Mouse (Mus musculus): ENCODE measurements around the gene Nrap. TPM values are rescaled to one million over a fixed set of nuclear protein-coding genes. Genes with fewer than 3 reads are reported as not detected.

The Nrap gene
- polyA plus RNA-seq, 1 experiment, result 0.15 TPM

DNA sequence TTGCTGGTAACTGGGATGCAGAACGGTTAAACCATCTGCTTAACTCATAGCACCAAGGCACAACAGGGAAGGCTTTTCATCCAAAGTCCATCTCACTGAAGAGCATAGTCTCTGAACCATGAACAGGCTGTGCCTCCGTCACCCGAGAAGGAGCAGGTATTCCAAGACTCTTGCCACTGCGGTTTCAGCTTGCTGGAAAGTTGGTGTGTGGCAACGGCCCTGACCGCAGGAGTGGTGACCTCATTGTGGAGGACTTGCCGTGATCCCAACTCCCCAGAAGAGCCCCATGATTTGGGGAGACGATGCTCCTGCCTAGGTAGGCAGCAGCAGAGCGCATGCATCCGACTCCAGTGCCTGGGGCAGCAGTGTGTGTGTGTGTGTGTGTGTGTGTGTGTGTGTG, 36.1 kb downstream of the Nrap start:
- Histone ChIP-seq H3K4me3 (ENCODE audit: insufficient read depth, low read length) (no peak overlapping the region), H3K4me1 (ENCODE audit: control insufficient read depth, insufficient read depth, low read length) (no peaks in the 10 kb centered on the region), H3K27ac (ENCODE audit: insufficient read depth, low read depth, low read length) (no peak overlapping the region)
- TF ChIP-seq CTCF (IDR thresholded peaks at IDR 0.05; ENCODE audit: low read depth, low read length) (no peak), POLR2A (IDR thresholded peaks at IDR 0.05; ENCODE audit: borderline replicate concordance, low read depth, low read length) (no peak)

DNA sequence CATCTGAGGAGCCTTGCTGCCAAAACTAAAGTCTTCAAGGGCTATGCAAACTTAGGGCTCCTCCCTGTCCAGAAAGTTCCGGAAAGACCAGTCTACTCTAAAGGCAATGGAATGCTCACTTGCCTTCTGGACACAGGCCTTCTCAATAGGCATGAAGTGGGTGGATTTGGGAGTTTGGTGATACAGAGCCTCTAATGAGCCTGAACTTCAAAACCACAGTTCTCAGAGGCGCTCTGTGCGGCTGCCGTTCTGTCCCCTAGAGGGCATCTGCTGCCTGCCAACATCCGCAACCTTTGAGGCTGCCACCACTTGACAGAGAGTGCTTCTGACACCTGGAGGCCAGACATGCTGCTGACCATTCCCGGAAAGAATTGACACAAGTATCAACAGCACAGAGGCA, 40.5 kb downstream of the Nrap start:
- TF ChIP-seq POLR2A (IDR thresholded peaks at IDR 0.05; ENCODE audit: borderline replicate concordance, low read depth, low read length) (no peak), CTCF (IDR thresholded peaks at IDR 0.05; ENCODE audit: low read depth, low read length) (0 out of 2 replicates have a peak, but pooled peaks have one; percentile 11)
- no peak overlapping the region for H3K4me3 ChIP-seq (ENCODE audit: insufficient read depth, low read length)
- no peaks in the 10 kb centered on the region for H3K4me1 ChIP-seq (ENCODE audit: control insufficient read depth, insufficient read depth, low read length)
- H3K27ac ChIP-seq (ENCODE audit: insufficient read depth, low read depth, low read length), result no peak overlapping the region

DNA sequence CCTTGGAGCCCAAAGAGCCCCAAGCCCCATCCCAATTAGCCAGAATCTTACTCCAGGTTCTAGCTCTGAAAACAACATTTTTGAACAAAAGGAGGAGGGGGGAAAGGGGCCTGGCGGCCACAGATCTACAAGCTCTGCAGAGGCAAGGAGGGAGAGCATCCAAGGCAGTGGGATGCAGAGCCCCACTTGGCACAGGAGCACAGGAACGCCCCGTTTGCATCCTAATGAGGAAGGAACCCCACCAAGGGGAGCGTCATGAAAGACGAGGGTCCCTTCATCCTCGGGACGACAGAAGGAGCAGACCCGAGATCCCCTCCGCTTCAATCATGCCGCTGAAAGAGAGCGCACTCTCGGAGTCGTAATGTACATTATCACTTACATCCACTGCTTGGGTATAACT, 43.1 kb downstream of the Nrap start:
- Histone ChIP-seq H3K4me1 (ENCODE audit: control insufficient read depth, insufficient read depth, low read length) (no peaks in the 10 kb centered on the region), H3K4me3 (ENCODE audit: insufficient read depth, low read length) (no peak overlapping the region), H3K27ac (ENCODE audit: insufficient read depth, low read depth, low read length) (no peak overlapping the region)
- no peak for TF ChIP-seq POLR2A (IDR thresholded peaks at IDR 0.05; ENCODE audit: borderline replicate concordance, low read depth, low read length)
- no peak for TF ChIP-seq CTCF (IDR thresholded peaks at IDR 0.05; ENCODE audit: low read depth, low read length)

DNA sequence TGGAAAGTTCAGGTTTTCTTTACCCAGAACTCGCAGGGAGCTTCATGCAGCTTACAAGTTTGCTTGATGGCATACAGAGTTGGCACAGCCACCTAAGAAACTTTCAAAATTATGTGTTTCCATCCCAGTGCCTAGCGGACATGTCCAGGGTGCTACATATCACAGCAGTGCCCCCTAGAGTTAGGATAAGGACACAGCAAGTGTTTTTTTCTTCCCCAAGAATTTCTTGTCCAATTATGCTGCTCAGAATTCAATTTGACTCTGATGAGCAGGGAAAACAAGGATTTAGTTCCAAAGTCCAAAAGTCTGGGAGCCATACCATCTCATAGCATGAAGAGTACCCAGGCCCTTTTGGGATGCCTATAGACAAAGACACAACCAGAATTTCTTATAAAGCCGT, 43.8 kb downstream of the Nrap start:
- TF ChIP-seq POLR2A (IDR thresholded peaks at IDR 0.05; ENCODE audit: borderline replicate concordance, low read depth, low read length) (no peak), CTCF (IDR thresholded peaks at IDR 0.05; ENCODE audit: low read depth, low read length) (no peak)
- Histone ChIP-seq H3K4me3 (ENCODE audit: insufficient read depth, low read length) (no peak overlapping the region), H3K4me1 (ENCODE audit: control insufficient read depth, insufficient read depth, low read length) (no peaks in the 10 kb centered on the region), H3K27ac (ENCODE audit: insufficient read depth, low read depth, low read length) (no peak overlapping the region)

DNA sequence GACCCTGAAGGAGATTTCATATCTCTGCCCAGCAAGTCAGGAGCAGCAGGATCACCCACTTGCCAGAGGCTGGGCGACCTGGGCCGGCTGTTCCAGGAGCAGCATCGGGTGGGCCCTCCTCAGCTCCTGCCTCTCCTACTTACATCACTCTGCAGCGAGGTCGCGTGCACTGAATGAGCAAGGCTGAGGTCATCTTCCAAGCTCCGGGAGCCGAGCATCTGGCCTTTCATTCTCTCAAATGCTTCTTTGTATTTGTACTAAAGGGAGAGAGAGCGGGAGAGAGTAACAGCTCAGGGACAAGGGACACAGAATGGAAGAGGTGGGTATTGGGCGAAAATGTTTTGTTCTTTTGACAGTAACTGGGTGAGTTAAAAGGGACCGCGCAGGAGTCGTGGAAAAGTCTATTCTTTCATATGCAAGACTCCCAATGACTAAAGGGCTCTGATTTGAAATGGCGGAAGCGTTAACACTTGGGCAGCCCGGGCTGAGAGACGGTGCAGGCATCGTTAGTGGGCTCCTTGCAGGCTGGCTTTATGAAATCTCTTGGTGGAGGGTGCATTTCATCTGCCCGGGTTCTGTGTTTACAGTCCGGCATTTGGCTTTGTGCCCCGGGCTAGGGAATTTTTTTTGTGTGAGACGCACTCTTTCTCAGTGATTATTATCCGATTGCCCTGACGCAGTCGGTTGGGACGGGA, 45.8 kb downstream of the Nrap start:
- no peak for TF ChIP-seq POLR2A (IDR thresholded peaks at IDR 0.05; ENCODE audit: borderline replicate concordance, low read depth, low read length)
- no peak overlapping the region for H3K27ac ChIP-seq (ENCODE audit: insufficient read depth, low read depth, low read length)
- no peak overlapping the region for H3K4me3 ChIP-seq (ENCODE audit: insufficient read depth, low read length)

DNA sequence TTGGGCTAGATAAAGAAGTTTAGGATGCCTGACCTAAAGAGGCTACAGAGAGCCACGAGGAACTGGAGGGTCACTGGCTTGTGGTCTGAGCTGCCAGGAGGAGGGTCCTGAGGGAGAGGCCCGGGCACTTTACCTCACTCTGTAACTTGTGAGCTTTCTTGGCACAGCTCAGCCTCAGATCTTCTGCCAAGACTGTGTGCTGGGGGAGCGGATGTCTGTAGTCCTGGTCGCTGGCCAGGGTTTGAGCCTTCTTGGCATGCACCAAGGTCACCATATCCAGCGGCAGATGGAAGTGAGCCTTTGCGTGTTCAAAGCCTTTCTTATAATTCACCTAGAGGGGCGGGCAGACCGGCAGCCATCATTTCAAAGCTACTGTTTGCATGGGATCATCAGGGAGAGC, 47.8 kb downstream of the Nrap start:
- no peak overlapping the region for H3K27ac ChIP-seq (ENCODE audit: insufficient read depth, low read depth, low read length)
- H3K4me1 ChIP-seq (ENCODE audit: control insufficient read depth, insufficient read depth, low read length), result no peaks in the 10 kb centered on the region
- H3K4me3 ChIP-seq (ENCODE audit: insufficient read depth, low read length), result no peak overlapping the region
- no peak for TF ChIP-seq CTCF (IDR thresholded peaks at IDR 0.05; ENCODE audit: low read depth, low read length)
- no peak for TF ChIP-seq POLR2A (IDR thresholded peaks at IDR 0.05; ENCODE audit: borderline replicate concordance, low read depth, low read length)

More for the DNA sequence above, 45.8 kb downstream of the Nrap start:
- H3K4me1 ChIP-seq (ENCODE audit: control insufficient read depth, insufficient read depth, low read length), result no peaks in the 10 kb centered on the region

DNA sequence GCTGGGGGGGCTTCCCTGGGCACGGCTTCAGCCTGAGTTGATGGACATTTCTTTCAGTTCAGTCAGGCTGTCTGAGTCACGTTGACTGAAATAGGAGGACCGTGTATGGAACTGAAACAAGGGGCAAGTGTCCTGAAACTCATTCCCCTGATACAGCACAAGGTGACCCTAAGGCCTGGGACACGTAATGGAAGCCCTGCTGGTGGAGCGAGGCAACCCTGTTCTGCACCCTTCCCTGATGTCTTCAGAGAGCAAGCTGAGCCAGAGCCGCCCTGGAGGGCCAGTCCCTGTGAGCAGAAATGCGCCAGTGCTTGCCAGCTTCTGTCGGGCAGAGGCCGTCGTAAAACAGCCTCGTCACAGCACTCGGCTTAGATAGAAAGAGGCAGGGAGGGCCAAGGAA, 53.0 kb downstream of the Nrap start:
- no peak for TF ChIP-seq CTCF (IDR thresholded peaks at IDR 0.05; ENCODE audit: low read depth, low read length)
- no peak for TF ChIP-seq POLR2A (IDR thresholded peaks at IDR 0.05; ENCODE audit: borderline replicate concordance, low read depth, low read length)
- Histone ChIP-seq H3K27ac (ENCODE audit: insufficient read depth, low read depth, low read length) (no peak overlapping the region), H3K4me3 (ENCODE audit: insufficient read depth, low read length) (no peak overlapping the region), H3K4me1 (ENCODE audit: control insufficient read depth, insufficient read depth, low read length) (no peaks in the 10 kb centered on the region)

DNA sequence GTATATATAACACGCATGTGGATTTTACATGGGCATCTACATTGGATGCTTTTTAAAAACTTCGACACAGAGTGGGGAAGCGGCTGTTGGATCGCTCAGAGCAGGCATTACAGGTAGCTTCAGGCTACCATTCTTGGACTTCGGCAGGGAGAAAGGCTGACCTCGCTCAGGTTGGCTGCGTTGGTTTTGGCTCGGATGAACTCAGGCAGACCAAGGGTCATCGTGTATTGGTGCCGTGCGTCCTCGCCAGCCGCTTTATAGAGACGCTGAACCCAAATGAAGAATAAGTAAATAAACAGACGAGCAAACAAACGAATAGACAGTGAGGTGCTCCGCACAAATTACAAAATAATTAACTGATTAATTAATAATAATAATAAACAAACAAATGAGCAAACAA, 53.5 kb downstream of the Nrap start:
- no peak for TF ChIP-seq CTCF (IDR thresholded peaks at IDR 0.05; ENCODE audit: low read depth, low read length)
- TF ChIP-seq POLR2A (IDR thresholded peaks at IDR 0.05; ENCODE audit: borderline replicate concordance, low read depth, low read length), result no peak
- H3K27ac ChIP-seq (ENCODE audit: insufficient read depth, low read depth, low read length), result no peak overlapping the region

DNA sequence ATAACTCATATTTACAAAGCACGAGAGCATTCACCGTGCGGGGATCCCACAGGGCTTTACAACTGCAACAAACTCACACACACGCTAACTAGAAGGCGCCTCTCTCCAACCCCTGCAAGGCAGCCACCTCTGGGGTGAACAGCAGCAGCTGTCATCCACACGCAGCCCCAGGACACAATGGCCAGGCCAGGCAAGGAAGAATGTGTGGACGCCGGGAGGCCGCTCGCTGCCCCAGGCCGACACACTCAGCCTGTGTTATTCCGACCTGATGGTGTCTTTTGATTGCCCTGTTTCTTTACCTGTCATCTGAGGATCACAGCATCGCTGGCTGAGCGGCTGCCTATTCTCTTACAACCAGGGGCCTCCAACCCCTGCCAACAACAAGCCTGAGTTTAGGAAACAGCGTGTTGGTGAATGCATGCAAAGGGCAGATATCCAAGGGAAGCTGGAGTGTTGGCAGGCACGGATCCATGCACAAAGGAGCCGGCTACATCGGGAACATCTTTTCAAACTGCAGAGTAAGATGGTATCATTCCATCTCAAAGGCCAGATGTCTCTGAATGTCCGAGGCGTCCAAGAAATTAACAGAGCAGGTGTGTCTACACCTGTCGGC, 63.5 kb downstream of the Nrap start:
- H3K27ac ChIP-seq (ENCODE audit: insufficient read depth, low read depth, low read length), result no peak overlapping the region
- TF ChIP-seq CTCF (IDR thresholded peaks at IDR 0.05; ENCODE audit: low read depth, low read length) (no peak), POLR2A (IDR thresholded peaks at IDR 0.05; ENCODE audit: borderline replicate concordance, low read depth, low read length) (no peak)

More for the DNA sequence above, 53.5 kb downstream of the Nrap start:
- no peaks in the 10 kb centered on the region for H3K4me1 ChIP-seq (ENCODE audit: control insufficient read depth, insufficient read depth, low read length)
- no peak overlapping the region for H3K4me3 ChIP-seq (ENCODE audit: insufficient read depth, low read length)

DNA sequence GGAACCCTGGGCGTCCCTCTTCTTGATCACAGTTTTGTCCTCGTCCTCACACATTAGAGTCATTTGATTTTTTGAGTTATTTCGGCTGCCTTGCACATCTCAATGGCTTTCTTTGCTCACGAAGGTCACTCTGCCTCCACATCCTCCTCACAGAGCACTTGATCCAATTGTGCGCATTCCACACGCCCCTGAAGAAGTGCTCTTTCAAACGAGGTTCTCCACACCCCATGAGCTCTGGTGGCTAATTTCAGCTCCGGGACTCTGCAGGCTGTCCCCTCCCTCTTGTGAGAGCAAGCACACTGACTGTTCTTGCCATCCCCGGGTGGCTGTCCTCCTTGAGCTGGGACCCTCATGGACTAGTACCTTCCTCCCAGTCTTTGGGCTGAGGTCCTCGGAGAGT, 64.2 kb downstream of the Nrap start:
- H3K4me1 ChIP-seq (ENCODE audit: control insufficient read depth, insufficient read depth, low read length), result no peaks in the 10 kb centered on the region
- H3K27ac ChIP-seq (ENCODE audit: insufficient read depth, low read depth, low read length), result no peak overlapping the region
- no peak overlapping the region for H3K4me3 ChIP-seq (ENCODE audit: insufficient read depth, low read length)
- TF ChIP-seq POLR2A (IDR thresholded peaks at IDR 0.05; ENCODE audit: borderline replicate concordance, low read depth, low read length) (no peak), CTCF (IDR thresholded peaks at IDR 0.05; ENCODE audit: low read depth, low read length) (no peak)

More for the DNA sequence above, 63.5 kb downstream of the Nrap start:
- no peaks in the 10 kb centered on the region for H3K4me1 ChIP-seq (ENCODE audit: control insufficient read depth, insufficient read depth, low read length)
- no peak overlapping the region for H3K4me3 ChIP-seq (ENCODE audit: insufficient read depth, low read length)

Data from bone marrow macrophage, adult 2 months (primary cell).